Mouse (Mus musculus) central nervous system, embryonic 14 days (tissue): ENCODE measurements around the gene Borcs6. TPM values are rescaled to one million over a fixed set of nuclear protein-coding genes. Genes with fewer than 3 reads are reported as not detected.

Experiments used
- polyA plus RNA-seq: library from polyadenylated mRNA; depleted of rRNA; stranded (reverse); fragments of >200 nt; gene quantifications from 2 replicates; pipeline ENCODE4 v1.2.3, GENCODE M21; 2012; rRNA removed

Borcs6 gene
- polyA plus RNA-seq: 18.7 and 19.3 TPM in 2 replicates

GRCm38 (mm10) chr11:69059357-69059974 is at the start of gene Borcs6:
Gene Borcs6, plus strand, starts transcription at chr11:69059717.

GRCm38 (mm10) chr11:69015644-69016441 is 43.7 kb upstream of the Borcs6 start, which contains the start of gene Ctc1:
Gene Ctc1, plus strand, starts transcription at chr11:69015911.

DNA sequence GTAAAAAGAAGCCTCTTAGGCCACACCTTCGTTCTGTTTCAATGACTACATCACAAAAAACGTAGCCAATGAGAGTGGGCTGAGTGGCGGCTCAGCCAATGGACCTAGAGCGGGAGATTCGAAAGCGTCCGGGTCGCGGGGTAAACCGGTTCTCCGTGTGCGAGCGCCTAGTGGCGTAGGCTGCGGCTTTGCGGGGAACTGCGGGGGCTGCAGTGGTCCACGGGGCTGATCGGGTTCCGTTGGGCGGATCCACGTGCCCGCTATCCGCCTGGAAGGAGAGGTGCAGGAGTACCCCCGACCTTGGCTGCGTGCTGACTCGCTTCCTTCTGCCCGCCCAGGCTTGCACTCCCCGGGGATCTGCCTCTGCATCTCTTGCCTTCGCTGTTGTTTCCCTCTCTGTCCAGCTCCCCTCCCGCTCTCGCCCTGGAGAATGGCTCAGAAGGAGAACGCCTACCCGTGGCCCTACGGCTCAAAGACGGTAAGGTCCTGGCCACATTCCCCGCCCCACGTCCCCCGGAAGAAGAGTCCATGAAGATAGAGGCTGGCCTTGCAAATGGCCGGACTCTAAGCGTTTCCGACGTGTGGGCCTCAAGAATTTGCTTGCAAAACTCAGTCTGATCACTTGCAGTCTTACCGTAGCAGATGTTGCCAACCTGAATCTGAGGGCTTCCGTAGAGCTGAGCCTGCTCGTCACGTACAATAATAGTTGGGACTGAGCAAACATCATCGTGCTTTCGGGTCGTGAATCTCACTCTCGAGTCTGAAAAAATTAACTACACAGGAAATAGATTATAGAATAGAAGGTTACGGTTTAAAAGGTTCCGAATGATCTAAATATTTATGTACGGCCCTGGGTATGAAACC is 13.8 kb upstream of the Borcs6 start, which contains the start of gene Aurkb:
Gene Aurkb, plus strand, starts transcription at position 117 of the 864 bp plus-strand sequence.

GRCm38 (mm10) chr11:69070590-69071222 is 11.2 kb downstream of the Borcs6 start, which contains the start of gene Tmem107:
Gene Tmem107, plus strand, starts transcription at chr11:69070806.

GRCm38 (mm10) chr11:69088103-69088855 is 28.8 kb downstream of the Borcs6 start, which contains the start of gene Vamp2:
Gene Vamp2, plus strand, starts transcription at chr11:69088490.

GRCm38 (mm10) chr11:69094697-69095429 is 35.3 kb downstream of the Borcs6 start, which contains the start of gene Per1:
Gene Per1, plus strand, starts transcription at chr11:69095217.

Other genes with a start within 250 kb of the Borcs6 start
- 64.1 and 65.1 TPM in 2 replicates for gene Ndel1, start 187.9 kb upstream of the Borcs6 start, polyA plus RNA-seq
- gene Rnf222, start 171.2 kb upstream of the Borcs6 start, polyA plus RNA-seq: 0.05 and 0.09 TPM in 2 replicates
- 2,655 and 2,766 TPM in 2 replicates for gene Rpl26, start 158.1 kb upstream of the Borcs6 start, polyA plus RNA-seq
- 3.6 and 4.4 TPM in 2 replicates for gene Odf4, start 132.6 kb upstream of the Borcs6 start, polyA plus RNA-seq
- 25.8 and 37.0 TPM in 2 replicates for gene Arhgef15, start 102.2 kb upstream of the Borcs6 start, polyA plus RNA-seq
- gene Slc25a35, start 91.6 kb upstream of the Borcs6 start, polyA plus RNA-seq: 2.8 and 4.0 TPM in 2 replicates
- gene Rangrf, start 84.5 kb upstream of the Borcs6 start, polyA plus RNA-seq: 28.5 and 29.6 TPM in 2 replicates
- 22.2 and 22.3 TPM in 2 replicates for gene Pfas, start 51.3 kb upstream of the Borcs6 start, polyA plus RNA-seq
- gene Ctc1, start 43.8 kb upstream of the Borcs6 start, polyA plus RNA-seq: 113 and 118 TPM in 2 replicates
- 64.2 and 75.8 TPM in 2 replicates for gene Aurkb, start 14.1 kb upstream of the Borcs6 start, polyA plus RNA-seq
- 28.7 and 30.3 TPM in 2 replicates for gene Tmem107, start 11.1 kb downstream of the Borcs6 start, polyA plus RNA-seq
- 230 and 263 TPM in 2 replicates for gene Vamp2, start 28.8 kb downstream of the Borcs6 start, polyA plus RNA-seq
- gene Per1, start 35.5 kb downstream of the Borcs6 start, polyA plus RNA-seq: 11.7 and 14.5 TPM in 2 replicates
- 0.32 and 0.58 TPM in 2 replicates for gene Hes7, start 60.7 kb downstream of the Borcs6 start, polyA plus RNA-seq
- gene 9130213A22Rik, start 62.9 kb downstream of the Borcs6 start, polyA plus RNA-seq: 0.36 and 0.44 TPM in 2 replicates
- 2.3 and 2.7 TPM in 2 replicates for gene Aloxe3, start 66.2 kb downstream of the Borcs6 start, polyA plus RNA-seq
- 0.11 and 0.23 TPM in 2 replicates for gene Alox12b, start 97.3 kb downstream of the Borcs6 start, polyA plus RNA-seq
- gene Alox8, start 138.1 kb downstream of the Borcs6 start, polyA plus RNA-seq: 0.02 and 0.25 TPM in 2 replicates
- gene Gucy2e, start 177.3 kb downstream of the Borcs6 start, polyA plus RNA-seq: 0.18 and 0.24 TPM in 2 replicates